Mouse (Mus musculus) fibroblast of lung, adult 2 months (primary cell): ENCODE measurements around the gene Gpn1.
A peak's percentile ranks its signal among the peaks of the same experiment; 100 is the strongest.
"Not testable (repeated sequence)": the region's sequence is repeated elsewhere in the genome, so short reads cannot be mapped to it uniquely, and the experiment has no call there.

ENCODE experiments used
- DNase-seq: peaks from one replicate; pipeline ENCODE4 v3.0.0-alpha.2; 2011; ENCODE audit warnings: low read depth

Gene Gpn1

GRCm38 (mm10) chr5:31494513-31495297 lies at the start of gene Gpn1:
TSS of gene Gpn1 (plus strand) at chr5:31494741.
- DNase-seq = peak; percentile 83

GRCm38 (mm10) chr5:31451336-31451735 lies 43.2 kb upstream of the Gpn1 start:
- no peak for DNase-seq

GRCm38 (mm10) chr5:31451878-31452561 lies 42.5 kb upstream of the Gpn1 start, which contains the start of gene Zfp512:
TSS of gene Zfp512 (plus strand) at chr5:31452431.
- peak; percentile 84 for DNase-seq

GRCm38 (mm10) chr5:31452562-31452878 lies 42.0 kb upstream of the Gpn1 start:
- no peak for DNase-seq

- DNase-seq = no peak
Measured at GRCm38 (mm10) chr5:31452886-31453410, 41.6 kb upstream of the Gpn1 start.

- DNase-seq = no peak
Measured at GRCm38 (mm10) chr5:31467798-31468197, 26.7 kb upstream of the Gpn1 start.

- DNase-seq = no peak
Measured at GRCm38 (mm10) chr5:31469711-31470110, 24.8 kb upstream of the Gpn1 start.

GRCm38 (mm10) chr5:31470334-31470733 lies 24.2 kb upstream of the Gpn1 start:
- DNase-seq = peak; percentile 22

GRCm38 (mm10) chr5:31480536-31480935 lies 14.0 kb upstream of the Gpn1 start:
- no peak for DNase-seq

- DNase-seq = no peak
Measured at GRCm38 (mm10) chr5:31485440-31485839, 9.1 kb upstream of the Gpn1 start, which contains the start of gene 4930548H24Rik. TSS of gene 4930548H24Rik (plus strand) at chr5:31485740.

- DNase-seq = no peak
Measured at GRCm38 (mm10) chr5:31487889-31488288, 6.7 kb upstream of the Gpn1 start.

GRCm38 (mm10) chr5:31489116-31489769 lies 5.3 kb upstream of the Gpn1 start:
- no peak for DNase-seq

- DNase-seq = no peak
Measured at GRCm38 (mm10) chr5:31492031-31492430, 2.5 kb upstream of the Gpn1 start.

- DNase-seq = no peak
Measured at GRCm38 (mm10) chr5:31504843-31505242, 10.3 kb downstream of the Gpn1 start.

- DNase-seq = no peak
Measured at GRCm38 (mm10) chr5:31512481-31512880, 17.9 kb downstream of the Gpn1 start.

- DNase-seq = no peak
Measured at GRCm38 (mm10) chr5:31520556-31520955, 26.0 kb downstream of the Gpn1 start.

- DNase-seq = peak; percentile 68
Measured at GRCm38 (mm10) chr5:31526354-31527116, 32.0 kb downstream of the Gpn1 start, which contains the start of gene Slc4a1ap. TSS of gene Slc4a1ap (plus strand) at chr5:31526995.

- DNase-seq = no peak
Measured at GRCm38 (mm10) chr5:31527117-31527680, 32.7 kb downstream of the Gpn1 start.

- DNase-seq = not testable (repeated sequence)
Measured at GRCm38 (mm10) chr5:31527707-31528106, 33.2 kb downstream of the Gpn1 start, which contains the start of gene Supt7l. TSS of gene Supt7l (minus strand) at chr5:31527807.

- no peak for DNase-seq
Measured at GRCm38 (mm10) chr5:31528560-31528959, 34.0 kb downstream of the Gpn1 start.

- no peak for DNase-seq
Measured at GRCm38 (mm10) chr5:31535228-31535627, 40.7 kb downstream of the Gpn1 start.
